Mouse (Mus musculus) stomach, embryonic 14.5 days (tissue): ENCODE data around the gene Lrrc40. TPM values are rescaled to one million over a fixed set of nuclear protein-coding genes. Genes with fewer than 3 reads are reported as not detected.

ENCODE experiments used
- ATAC-seq: fragments of 200-750 bp; cut with Nextera tagmentation; 2 replicates; pipeline ENCODE4 v1.8.0; 2017; ENCODE audit warnings: low read depth, moderate TSS enrichment; ENCODE audit not compliant: insufficient number of reproducible peaks, insufficient read depth, low FRiP score
- H3K27ac ChIP-seq: fragments of 300-500 bp; sonication (generic); 2 replicates; pipeline ENCODE4 v1.5.1; 2014; ENCODE audit warnings: mild to moderate bottlenecking, low read length, moderate library complexity, mixed read lengths
- H3K27me3 ChIP-seq: fragments of 300-500 bp; sonication (generic); 2 replicates; pipeline ENCODE4 v1.6.1; 2014; ENCODE audit warnings: low read length, control low read depth, mixed read lengths; ENCODE audit not compliant: control insufficient read depth, insufficient read depth
- H3K36me3 ChIP-seq: fragments of 300-500 bp; sonication (generic); 2 replicates; pipeline ENCODE4 v1.6.1; 2014; ENCODE audit warnings: mild to moderate bottlenecking, control low read depth, low read length, moderate library complexity, mixed read lengths; ENCODE audit not compliant: control insufficient read depth, insufficient read depth
- H3K4me1 ChIP-seq: fragments of 300-500 bp; sonication (generic); 2 replicates; pipeline ENCODE4 v1.6.1; 2014; ENCODE audit warnings: low read length, control low read depth, mixed read lengths; ENCODE audit not compliant: control insufficient read depth, insufficient read depth
- H3K4me2 ChIP-seq: fragments of 300-500 bp; sonication (generic); replicated peaks from 2 replicates; pipeline ENCODE4 v1.6.1; 2014; ENCODE audit warnings: low read depth, low read length, control low read depth
- H3K4me3 ChIP-seq: fragments of 300-500 bp; sonication (generic); 2 replicates; pipeline ENCODE4 v1.5.1; 2014; ENCODE audit warnings: low read depth, low read length, control low read depth
- H3K9ac ChIP-seq: fragments of 300-500 bp; sonication (generic); replicated peaks from 2 replicates; pipeline ENCODE4 v1.6.1; 2014; ENCODE audit warnings: low read depth, mild to moderate bottlenecking, control low read depth, low read length, moderate library complexity, mixed read lengths
- H3K9me3 ChIP-seq: fragments of 300-500 bp; sonication (generic); 2 replicates; pipeline ENCODE4 v1.6.1; 2016; ENCODE audit warnings: low read depth, low read length, control low read depth; ENCODE audit not compliant: control insufficient read depth
- WGBS: fragments of 180-500 bp; shearing (Covaris S2); extraction: QIAGEN DNeasy Blood & Tissue Kit; methylation state at CpG from one replicate; pipeline ENCODE4 v1.1.7; 2014; 5-methylcytosine and 5-hydroxymethylcytosine counted together
- polyA plus RNA-seq: library from polyadenylated mRNA; unstranded; fragments of >200 nt; fragmentation: Nextera tagmentation; extraction: Ambion mirVana; gene quantifications from 2 replicates; pipeline ENCODE4 v1.2.1, GENCODE M21; 2014

Gene Lrrc40
- polyA plus RNA-seq, 1 experiment from 2014 or later, result 49.4 TPM

DNA sequence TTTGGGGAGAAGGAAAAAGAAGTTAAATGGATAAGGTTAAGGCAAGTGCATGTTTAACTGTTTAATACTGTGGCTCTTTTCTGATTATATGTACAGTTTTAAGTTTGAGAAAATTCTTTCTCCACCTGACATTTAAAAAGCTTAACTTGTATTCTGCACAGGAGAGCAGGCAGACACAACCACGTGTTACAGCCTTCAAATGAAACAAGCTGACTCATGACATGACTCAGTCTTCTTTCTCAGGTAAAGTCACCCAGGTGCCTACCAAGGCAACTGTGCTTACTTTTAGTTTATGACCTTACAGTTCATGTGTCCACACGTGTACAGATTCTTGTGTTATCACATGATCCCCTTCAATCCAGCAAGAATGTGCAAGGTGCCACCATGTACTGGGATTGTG is 67.0 kb downstream of the Lrrc40 start:
- Histone ChIP-seq H3K9ac (no peak overlapping the region), H3K27ac (no peak overlapping the region), H3K4me1 (no peaks in the 10 kb centered on the region), H3K36me3 (no peaks in the 10 kb centered on the region), H3K4me2 (no peak overlapping the region), H3K4me3 (no peak overlapping the region), H3K27me3 (no peaks in the 10 kb centered on the region), H3K9me3 (no peaks in the 10 kb centered on the region)
- WGBS, result 55% methylated on average over 2 of the region's 2 CpGs
- ATAC-seq, result no peak

DNA sequence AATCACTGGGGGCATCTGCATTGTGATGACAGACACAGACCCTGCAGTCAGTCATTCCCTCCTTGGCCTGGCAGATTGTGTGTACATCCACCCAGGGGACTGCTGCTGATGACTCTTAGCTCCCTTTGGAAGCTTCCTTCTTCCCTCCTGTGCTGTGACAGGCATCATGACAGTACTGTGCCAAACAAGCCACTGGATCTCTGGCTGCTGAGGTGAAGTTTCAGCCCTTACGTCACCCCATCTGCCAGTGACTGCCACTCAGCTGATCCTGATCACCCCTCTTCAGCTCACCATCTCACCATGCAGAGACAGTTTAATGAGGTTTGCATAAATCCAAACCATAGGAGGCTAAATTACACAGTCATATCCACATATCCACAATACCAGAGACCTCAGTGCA is 68.8 kb downstream of the Lrrc40 start:
- Histone ChIP-seq H3K27me3 (no peaks in the 10 kb centered on the region), H3K4me2 (no peak overlapping the region), H3K9ac (no peak overlapping the region), H3K27ac (no peak overlapping the region), H3K4me1 (no peaks in the 10 kb centered on the region), H3K4me3 (no peak overlapping the region), H3K36me3 (no peaks in the 10 kb centered on the region), H3K9me3 (no peaks in the 10 kb centered on the region)
- no peak for ATAC-seq
- 79% methylated on average over 1 of the region's 1 CpGs for WGBS

Other genes starting within 250 kb of the Lrrc40 start
- gene Cth, start 111.6 kb upstream of the Lrrc40 start, polyA plus RNA-seq, result 13.4 and 15.6 TPM in 2 replicates
- 23.8 and 24.7 TPM in 2 replicates for gene Ankrd13c, start 89.4 kb upstream of the Lrrc40 start, polyA plus RNA-seq
- gene Srsf11, start within 50 bp of the Lrrc40 start, polyA plus RNA-seq, result 307 and 321 TPM in 2 replicates